Mouse (Mus musculus) midbrain, postnatal 0 days (tissue): ENCODE results near the gene Ap2b1. TPM values are rescaled to one million over a fixed set of nuclear protein-coding genes. Genes with fewer than 3 reads are reported as not detected.

Source experiments
- ATAC-seq: fragments of 200-750 bp; cut with Nextera tagmentation; 2 replicates; pipeline ENCODE4 v1.8.0; 2017; ENCODE audit warnings: moderate number of reproducible peaks, mild to moderate bottlenecking, moderate TSS enrichment, moderate library complexity; ENCODE audit not compliant: low FRiP score
- DNase-seq: peaks from one replicate; pipeline ENCODE4 v3.0.0-alpha.2; 2015; ENCODE audit warnings: low spot score
- H3K27ac ChIP-seq: fragments of 300-500 bp; sonication (generic); 2 replicates; pipeline ENCODE4 v1.5.1; 2014; ENCODE audit warnings: low read depth, mild to moderate bottlenecking, low read length, mixed read lengths
- H3K27me3 ChIP-seq: fragments of 300-500 bp; sonication (generic); 2 replicates; pipeline ENCODE4 v1.6.1; 2014; ENCODE audit warnings: low read length, control low read depth, mixed read lengths; ENCODE audit not compliant: insufficient read depth
- H3K36me3 ChIP-seq: fragments of 300-500 bp; sonication (generic); 2 replicates; pipeline ENCODE4 v1.6.1; 2014; ENCODE audit warnings: low read length, control low read depth, mixed read lengths; ENCODE audit not compliant: insufficient read depth
- H3K4me1 ChIP-seq: fragments of 300-500 bp; sonication (generic); 2 replicates; pipeline ENCODE4 v1.6.1; 2014; ENCODE audit warnings: mild to moderate bottlenecking, control low read depth, antibody characterized with exemption, low read length, mixed read lengths; ENCODE audit not compliant: insufficient read depth
- H3K4me2 ChIP-seq: fragments of 300-500 bp; sonication (generic); 2 replicates; pipeline ENCODE4 v1.6.1; 2014; ENCODE audit warnings: low read depth, mild to moderate bottlenecking, low read length, mixed read lengths; ENCODE audit not compliant: poor library complexity, severe bottlenecking
- H3K4me3 ChIP-seq: fragments of 300-500 bp; sonication (generic); 2 replicates; pipeline ENCODE4 v1.5.1; 2014; ENCODE audit warnings: low read depth, mild to moderate bottlenecking, low read length, moderate library complexity
- H3K9ac ChIP-seq: fragments of 300-500 bp; sonication (generic); replicated peaks from 2 replicates; pipeline ENCODE4 v1.6.1; 2014; ENCODE audit warnings: mild to moderate bottlenecking, low read length, moderate library complexity, mixed read lengths; ENCODE audit not compliant: poor library complexity, severe bottlenecking
- H3K9me3 ChIP-seq: fragments of 300-500 bp; sonication (generic); 2 replicates; pipeline ENCODE4 v1.6.1; 2016; ENCODE audit warnings: low read length, control low read depth
- CTCF ChIP-seq: IDR thresholded peaks from 2 replicates; pipeline ENCODE4 v1.5.1; 2016; ENCODE audit warnings: antibody characterized with exemption, mild to moderate bottlenecking
- WGBS: fragments of 180-500 bp; shearing (Covaris S2); extraction: QIAGEN DNeasy Blood & Tissue Kit; methylation state at CpG from one replicate; pipeline ENCODE4 v1.1.7; 2014; 5-methylcytosine and 5-hydroxymethylcytosine counted together
- polyA plus RNA-seq: library from polyadenylated mRNA; unstranded; fragments of >200 nt; fragmentation: Nextera tagmentation; extraction: Ambion mirVana; gene quantifications from 2 replicates; pipeline ENCODE4 v1.2.1, GENCODE M21; 2015
- total RNA-seq: library from RNA; depleted of rRNA; stranded (reverse); fragments of >200 nt; gene quantifications from 2 replicates; pipeline ENCODE4 v1.2.3, GENCODE M21; 2014

The Ap2b1 gene
- total and polyA plus RNA-seq, 2 experiments from 2014 or later = 110 to 232 TPM

- Histone ChIP-seq H3K4me3 (no peak overlapping the region), H3K4me1 (no peaks in the 10 kb centered on the region), H3K4me2 (no peak overlapping the region), H3K9me3 (no peaks in the 10 kb centered on the region), H3K27ac (no peak overlapping the region), H3K9ac (no peak overlapping the region), H3K36me3 (no peaks in the 10 kb centered on the region), H3K27me3 (peaks cover 5% of the 10 kb centered on the region; the same call in 1 of the 2 replicates)
- DNase-seq (no peak), ATAC-seq (no peak)
- no peak for TF ChIP-seq CTCF
- WGBS = 71% methylated on average over 2 of the region's 2 CpGs
Measured at GRCm38 (mm10) chr11:83432533-83432932, 133.7 kb downstream of the Ap2b1 start.

GRCm38 (mm10) chr11:83437377-83437776 is 138.6 kb downstream of the Ap2b1 start, which contains the start of gene 1700020L24Rik:
Gene 1700020L24Rik (plus strand): TSS chr11:83437677.
- H3K9me3 ChIP-seq = no peaks in the 10 kb centered on the region
- no peak within 1 kb of the TSS for H3K4me3 ChIP-seq
- H3K4me2 ChIP-seq = no peak within 1 kb of the TSS
- H3K4me1 ChIP-seq = no peaks in the 10 kb centered on the region
- H3K9ac ChIP-seq = no peak within 1 kb of the TSS
- 85% methylated on average over 1 of the region's 1 CpGs for WGBS
- DNase-seq (no peak), ATAC-seq (no peak)
- no peak within 1 kb of the TSS for H3K27ac ChIP-seq
- no peaks in the 10 kb centered on the region for H3K36me3 ChIP-seq
- peaks cover 11% of the 10 kb centered on the region for H3K27me3 ChIP-seq
- no peak for TF ChIP-seq CTCF

- no peaks in the 10 kb centered on the region for H3K9me3 ChIP-seq
- no peak for TF ChIP-seq CTCF
- peak overlapping the region; percentile 55; the same call in 1 of the 2 replicates for H3K9ac ChIP-seq
- H3K4me3 ChIP-seq = peak overlapping the region; percentile 56
- no peaks in the 10 kb centered on the region for H3K4me1 ChIP-seq
- ATAC-seq = no peak
- H3K27ac ChIP-seq = no peak overlapping the region
- H3K36me3 ChIP-seq = no peaks in the 10 kb centered on the region
- peaks cover 22% of the 10 kb centered on the region for H3K27me3 ChIP-seq
- WGBS = 36% methylated on average over 11 of the region's 11 CpGs
- DNase-seq = no peak
- peak overlapping the region; percentile 84 for H3K4me2 ChIP-seq
Measured at GRCm38 (mm10) chr11:83439426-83440060, 140.7 kb downstream of the Ap2b1 start.

- H3K4me2 ChIP-seq = peak overlapping the region; percentile 84
- H3K4me3 ChIP-seq = peak overlapping the region; percentile 56
- no peaks in the 10 kb centered on the region for H3K9me3 ChIP-seq
- H3K27ac ChIP-seq = no peak overlapping the region
- peak overlapping the region; percentile 55; the same call in 1 of the 2 replicates for H3K9ac ChIP-seq
- peaks cover 30% of the 10 kb centered on the region for H3K27me3 ChIP-seq
- no peaks in the 10 kb centered on the region for H3K36me3 ChIP-seq
- ATAC-seq (peak; percentile 92), DNase-seq (peak; percentile 96)
- TF ChIP-seq CTCF = peak; percentile 96
- WGBS = under 1% methylated on average over 59 of the region's 75 CpGs
- H3K4me1 ChIP-seq = no peaks in the 10 kb centered on the region
Measured at GRCm38 (mm10) chr11:83440081-83441064, 141.5 kb downstream of the Ap2b1 start.

- Histone ChIP-seq H3K4me1 (no peaks in the 10 kb centered on the region), H3K36me3 (no peaks in the 10 kb centered on the region), H3K9me3 (no peaks in the 10 kb centered on the region), H3K9ac (no peak overlapping the region), H3K27ac (no peak overlapping the region), H3K27me3 (peaks cover 32% of the 10 kb centered on the region), H3K4me2 (peak overlapping the region; percentile 84), H3K4me3 (peak overlapping the region; percentile 56; the same call in 1 of the 2 replicates)
- 38% methylated on average over 7 of the region's 7 CpGs for WGBS
- DNase-seq = no peak
- ATAC-seq = no peak
- no peak for TF ChIP-seq CTCF
Measured at GRCm38 (mm10) chr11:83441235-83441634, 142.4 kb downstream of the Ap2b1 start.
